Mouse (Mus musculus) gastrocnemius, postnatal 10 days (tissue): ENCODE results near the gene Nrxn2. TPM values are rescaled to one million over a fixed set of nuclear protein-coding genes. Genes with fewer than 3 reads are reported as not detected.

Experiments used
- DNase-seq: peaks from one replicate; pipeline ENCODE4 v3.0.0; 2021; ENCODE audit warnings: mixed read lengths
- total RNA-seq, 2 experiments: library from RNA; stranded (reverse); gene quantifications; 2 replicates each; pipeline ENCODE4 v1.2.3; 2021

Nrxn2 gene
- total RNA-seq, 2 experiments from 2014 or later: 3.1 to 3.3 TPM

DNA sequence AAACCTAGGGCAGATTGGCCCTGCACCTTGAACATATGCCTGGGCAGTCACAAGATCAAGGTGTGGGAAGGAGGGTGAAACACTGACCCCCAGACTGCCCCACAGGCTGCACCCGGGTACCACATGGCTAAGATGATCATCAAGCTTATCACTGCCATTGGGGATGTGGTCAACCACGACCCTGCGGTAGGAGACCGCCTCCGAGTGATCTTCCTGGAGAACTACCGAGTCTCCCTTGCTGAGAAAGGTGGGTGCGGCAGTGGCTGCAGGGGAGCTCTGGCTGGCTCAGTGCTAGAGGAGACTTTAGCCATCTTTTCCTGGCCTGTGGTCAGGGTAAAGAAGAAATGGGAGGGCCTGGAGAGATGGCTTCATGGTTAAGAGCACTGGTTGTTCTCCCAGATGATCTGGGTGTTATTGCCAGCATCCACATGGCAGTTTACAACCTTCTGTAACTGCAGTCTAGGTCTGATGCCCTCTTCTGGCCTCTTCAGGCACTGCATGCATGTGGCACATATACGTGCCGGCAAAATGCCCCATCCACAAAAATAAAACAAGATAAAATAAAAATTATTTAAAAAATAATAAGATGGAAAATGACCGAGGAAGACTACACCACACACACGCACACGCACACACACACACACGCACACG is 25.7 kb upstream of the Nrxn2 start:
- no peak for DNase-seq

DNA sequence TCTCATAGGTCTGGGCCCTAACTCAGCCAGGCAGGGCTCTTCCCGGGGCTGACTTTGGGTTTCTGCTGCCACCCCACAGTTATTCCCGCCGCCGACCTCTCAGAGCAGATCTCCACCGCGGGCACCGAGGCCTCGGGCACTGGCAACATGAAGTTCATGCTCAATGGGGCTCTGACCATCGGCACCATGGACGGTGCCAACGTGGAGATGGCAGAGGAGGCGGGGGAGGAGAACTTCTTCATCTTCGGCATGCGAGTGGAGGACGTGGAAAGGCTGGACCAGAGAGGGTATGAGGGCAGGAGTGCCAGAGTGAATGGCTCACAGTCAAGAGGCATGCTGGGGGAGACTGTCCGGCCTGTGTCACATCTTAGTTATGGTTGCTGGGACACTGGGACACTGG is 24.9 kb upstream of the Nrxn2 start:
- DNase-seq: no peak

GRCm38 (mm10) chr19:6396237-6396636 is 22.3 kb upstream of the Nrxn2 start:
- no peak for DNase-seq

- DNase-seq: no peak
Observed at GRCm38 (mm10) chr19:6397582-6398249, 20.8 kb upstream of the Nrxn2 start.

GRCm38 (mm10) chr19:6398447-6399284 is 19.9 kb upstream of the Nrxn2 start:
- DNase-seq: peak; percentile 73

DNA sequence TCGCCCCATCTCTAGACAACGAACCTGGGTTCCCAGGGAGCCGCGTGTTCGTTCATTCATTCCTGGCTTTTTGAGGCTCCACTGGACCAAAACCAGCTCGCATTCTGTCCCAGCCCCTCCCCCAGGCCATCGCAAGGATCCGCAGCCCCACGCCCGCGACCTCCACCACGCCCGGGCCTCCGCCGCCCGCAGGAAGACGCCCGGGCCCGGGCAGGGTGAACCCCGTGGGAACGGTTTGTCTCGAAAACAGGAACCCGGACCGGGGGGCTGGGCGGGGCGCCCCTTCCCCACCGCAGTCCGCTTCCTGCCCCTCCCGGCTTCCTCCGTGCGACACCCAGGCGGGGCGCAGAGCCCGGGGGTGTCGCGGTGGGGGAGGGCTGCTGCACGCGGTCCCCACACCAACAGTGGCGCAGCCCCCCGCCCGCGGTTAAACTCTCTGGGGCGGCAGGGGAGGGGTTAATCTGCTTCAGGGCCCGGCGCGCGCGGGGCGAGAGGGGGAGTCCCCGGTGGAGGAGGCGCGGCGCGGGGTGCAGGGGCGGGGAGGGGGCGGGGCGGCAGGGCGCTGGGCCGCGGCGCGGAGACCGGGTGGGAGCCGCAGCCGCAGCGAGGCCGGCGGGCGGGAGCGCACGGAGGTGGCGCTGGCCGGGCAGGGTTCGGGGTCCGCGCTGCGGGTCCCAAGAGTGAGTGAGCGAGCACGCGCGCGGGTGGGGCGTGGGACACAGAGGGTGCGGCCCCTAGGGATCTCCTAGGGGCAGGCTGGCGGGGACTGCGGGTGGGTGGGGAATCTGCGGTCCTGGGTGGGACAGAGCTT is 19.0 kb upstream of the Nrxn2 start, which contains the start of gene Rasgrp2:
Rasgrp2 (plus strand) TSS at position 56 of the 811 bp plus-strand sequence.
- peak; percentile 56 for DNase-seq

GRCm38 (mm10) chr19:6400096-6401086 is 18.1 kb upstream of the Nrxn2 start:
- no peak for DNase-seq

- DNase-seq: peak; percentile 86
Observed at GRCm38 (mm10) chr19:6401131-6401815, 17.3 kb upstream of the Nrxn2 start.

GRCm38 (mm10) chr19:6401951-6402350 is 16.6 kb upstream of the Nrxn2 start:
- DNase-seq: no peak

GRCm38 (mm10) chr19:6403869-6404268 is 14.7 kb upstream of the Nrxn2 start:
- no peak for DNase-seq

- DNase-seq: no peak
Observed at GRCm38 (mm10) chr19:6405433-6405832, 13.1 kb upstream of the Nrxn2 start.

GRCm38 (mm10) chr19:6407109-6407508 is 11.4 kb upstream of the Nrxn2 start:
- no peak for DNase-seq

- no peak for DNase-seq
Observed at GRCm38 (mm10) chr19:6407816-6408510, 10.6 kb upstream of the Nrxn2 start.

DNA sequence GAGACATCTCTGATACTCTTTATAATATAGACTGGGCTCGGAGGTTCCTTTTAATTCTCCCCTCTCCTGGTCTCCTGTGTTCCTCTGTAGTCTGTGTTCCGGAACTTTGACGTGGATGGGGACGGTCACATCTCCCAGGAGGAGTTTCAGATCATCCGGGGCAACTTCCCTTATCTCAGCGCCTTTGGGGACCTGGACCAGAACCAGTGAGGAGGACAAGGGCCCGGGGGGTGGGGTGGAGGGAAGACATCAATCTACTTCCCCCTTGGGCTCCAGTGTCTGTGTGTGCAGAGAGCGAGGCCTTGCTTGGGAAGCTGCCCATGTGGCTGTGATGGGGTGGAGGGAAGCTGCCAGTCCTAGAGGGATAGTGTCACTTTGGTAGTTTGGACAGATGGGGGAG is 9.8 kb upstream of the Nrxn2 start:
- no peak for DNase-seq

DNA sequence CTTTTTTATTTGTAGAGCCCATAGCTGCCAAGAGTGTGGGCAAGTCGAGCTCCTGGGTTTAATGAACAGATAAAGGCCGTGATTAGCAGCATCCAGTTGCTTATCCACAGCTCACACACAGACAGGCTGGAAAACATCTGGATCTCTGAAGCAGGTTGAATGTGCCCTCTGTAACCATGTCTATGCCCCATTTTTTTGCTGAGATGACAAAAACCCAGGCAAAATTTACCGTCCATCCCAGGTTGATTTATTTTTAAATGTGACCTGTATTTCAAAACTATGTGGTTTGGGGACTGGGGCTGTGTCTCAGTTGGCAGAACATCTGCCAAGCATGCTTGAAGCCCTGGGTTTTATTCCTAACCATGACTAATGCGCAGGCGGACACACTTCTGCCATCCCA is 9.4 kb upstream of the Nrxn2 start:
- no peak for DNase-seq

GRCm38 (mm10) chr19:6409936-6410335 is 8.6 kb upstream of the Nrxn2 start:
- DNase-seq: no peak

- no peak for DNase-seq
Observed at GRCm38 (mm10) chr19:6412798-6413197, 5.7 kb upstream of the Nrxn2 start.

DNA sequence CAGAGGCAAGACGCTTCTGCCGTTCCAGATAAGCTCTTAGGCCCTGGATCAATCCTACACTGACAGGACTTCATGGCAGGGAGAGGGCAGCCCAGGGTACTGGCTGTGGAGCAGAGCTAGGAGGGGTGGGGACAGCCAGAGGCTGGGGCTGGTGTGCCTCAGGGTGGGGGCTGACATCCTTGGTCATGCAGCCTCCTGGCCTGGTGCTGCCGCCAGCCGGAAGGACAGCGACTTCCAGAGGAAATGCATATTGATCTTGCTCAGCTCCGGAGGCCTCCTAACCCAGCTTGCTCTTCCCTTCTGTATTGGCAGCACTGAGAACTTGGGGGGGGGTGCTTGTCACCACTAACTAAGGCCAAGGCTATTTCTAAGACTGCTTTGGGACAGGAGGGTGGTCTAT is 3.1 kb upstream of the Nrxn2 start:
- DNase-seq: no peak

- no peak for DNase-seq
Observed at GRCm38 (mm10) chr19:6416124-6416770, 2.3 kb upstream of the Nrxn2 start.
